Mouse (Mus musculus) forebrain, embryonic 15.5 days (tissue): Measurements from ENCODE around the gene Gpcpd1. TPM values are rescaled to one million over a fixed set of nuclear protein-coding genes. Genes with fewer than 3 reads are reported as not detected.
"Not testable (repeated sequence)": the region's sequence is repeated elsewhere in the genome, so short reads cannot be mapped to it uniquely, and the experiment has no call there.

Experiments
- ATAC-seq: fragments of 200-750 bp; cut with Nextera tagmentation; replicated peaks from 2 replicates; pipeline ENCODE4 v1.8.0; 2017; ENCODE audit warnings: mild to moderate bottlenecking, moderate TSS enrichment, moderate library complexity
- H3K27ac ChIP-seq: fragments of 300-500 bp; sonication (generic); replicated peaks from 2 replicates; pipeline ENCODE4 v1.5.1; 2015; ENCODE audit warnings: mild to moderate bottlenecking, inconsistent platforms
- H3K27me3 ChIP-seq: fragments of 300-500 bp; sonication (generic); 2 replicates; pipeline ENCODE4 v1.6.1; 2015; ENCODE audit warnings: inconsistent platforms
- H3K36me3 ChIP-seq: fragments of 300-500 bp; sonication (generic); 2 replicates; pipeline ENCODE4 v1.6.1; 2015; ENCODE audit warnings: mild to moderate bottlenecking, inconsistent platforms
- H3K4me1 ChIP-seq: fragments of 300-500 bp; sonication (generic); 2 replicates; pipeline ENCODE4 v1.6.1; 2015; ENCODE audit warnings: inconsistent platforms
- H3K4me2 ChIP-seq: fragments of 300-500 bp; sonication (generic); replicated peaks from 2 replicates; pipeline ENCODE4 v1.6.1; 2015; ENCODE audit warnings: mild to moderate bottlenecking, inconsistent platforms
- H3K4me3 ChIP-seq: fragments of 300-500 bp; sonication (generic); 2 replicates; pipeline ENCODE4 v1.5.1; 2015; ENCODE audit warnings: mild to moderate bottlenecking, inconsistent platforms
- H3K9ac ChIP-seq: fragments of 300-500 bp; sonication (generic); replicated peaks from 2 replicates; pipeline ENCODE4 v1.6.1; 2015; ENCODE audit warnings: mild to moderate bottlenecking, inconsistent platforms
- H3K9me3 ChIP-seq: fragments of 300-500 bp; sonication (generic); 2 replicates; pipeline ENCODE4 v1.6.1; 2016; ENCODE audit warnings: inconsistent platforms
- WGBS: fragments of 180-500 bp; shearing (Covaris S2); methylation state at CpG from one replicate; pipeline ENCODE4 v1.1.7; 2015; ENCODE audit warnings: mixed read lengths; 5-methylcytosine and 5-hydroxymethylcytosine counted together
- polyA plus RNA-seq: library from polyadenylated mRNA; unstranded; fragments of >200 nt; fragmentation: Nextera tagmentation; extraction: Ambion mirVana; gene quantifications from 2 replicates; pipeline ENCODE4 v1.2.1, GENCODE M21; 2015

Gene Gpcpd1
- polyA plus RNA-seq, 1 experiment from 2014 or later = 85.7 TPM

DNA sequence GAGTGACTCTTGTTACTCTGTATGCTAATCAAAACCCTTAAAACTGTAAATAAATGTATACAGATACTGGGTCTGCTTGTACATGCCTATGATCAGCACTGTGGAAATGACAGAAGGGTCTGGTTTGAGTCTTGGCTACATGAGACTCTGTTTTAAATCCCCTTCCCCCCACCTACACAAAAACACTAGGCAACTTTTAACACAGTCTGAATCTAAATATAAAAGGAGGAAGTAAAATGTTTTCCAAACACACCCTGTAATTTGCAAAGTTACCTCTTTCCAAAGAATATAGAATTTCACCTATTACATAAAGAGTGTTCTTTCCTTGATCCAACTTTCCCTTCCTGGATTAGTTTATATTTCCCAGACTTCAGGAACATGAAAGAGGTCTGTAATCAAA, 14.2 kb upstream of the Gpcpd1 start:
- H3K4me2 ChIP-seq = no peak overlapping the region
- no peak overlapping the region for H3K27ac ChIP-seq
- ATAC-seq = no peak

DNA sequence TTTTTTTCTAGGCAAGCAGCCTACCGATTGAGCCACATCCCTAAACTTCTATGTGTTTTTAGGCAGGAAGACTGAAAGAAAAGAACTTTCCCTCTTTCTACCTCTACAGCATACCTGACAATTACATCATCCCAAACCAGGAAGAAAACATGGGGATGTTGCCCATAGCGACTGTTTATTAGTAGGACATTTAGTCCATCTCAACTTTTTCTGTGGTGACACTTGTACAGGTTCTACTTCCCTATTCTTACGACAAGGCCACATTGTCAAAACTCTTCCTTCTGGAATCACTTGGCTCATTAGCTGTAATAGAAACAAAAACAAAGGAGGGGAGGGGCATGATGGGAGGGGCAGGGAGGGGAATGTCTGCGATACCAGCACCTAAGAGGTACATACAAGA, 12.6 kb upstream of the Gpcpd1 start:
- Histone ChIP-seq H3K27ac (no peak overlapping the region), H3K9me3 (no peaks in the 10 kb centered on the region), H3K27me3 (no peaks in the 10 kb centered on the region), H3K4me1 (no peaks in the 10 kb centered on the region), H3K4me2 (no peak overlapping the region), H3K9ac (no peak overlapping the region), H3K4me3 (no peak overlapping the region), H3K36me3 (no peaks in the 10 kb centered on the region)
- ATAC-seq = no peak
- WGBS = 81% methylated on average over 4 of the region's 4 CpGs

More for the DNA sequence above, 14.2 kb upstream of the Gpcpd1 start:
- H3K4me3 ChIP-seq = no peak overlapping the region
- no peaks in the 10 kb centered on the region for H3K4me1 ChIP-seq
- H3K36me3 ChIP-seq = no peaks in the 10 kb centered on the region
- no peaks in the 10 kb centered on the region for H3K27me3 ChIP-seq
- H3K9me3 ChIP-seq = no peaks in the 10 kb centered on the region
- no peak overlapping the region for H3K9ac ChIP-seq

DNA sequence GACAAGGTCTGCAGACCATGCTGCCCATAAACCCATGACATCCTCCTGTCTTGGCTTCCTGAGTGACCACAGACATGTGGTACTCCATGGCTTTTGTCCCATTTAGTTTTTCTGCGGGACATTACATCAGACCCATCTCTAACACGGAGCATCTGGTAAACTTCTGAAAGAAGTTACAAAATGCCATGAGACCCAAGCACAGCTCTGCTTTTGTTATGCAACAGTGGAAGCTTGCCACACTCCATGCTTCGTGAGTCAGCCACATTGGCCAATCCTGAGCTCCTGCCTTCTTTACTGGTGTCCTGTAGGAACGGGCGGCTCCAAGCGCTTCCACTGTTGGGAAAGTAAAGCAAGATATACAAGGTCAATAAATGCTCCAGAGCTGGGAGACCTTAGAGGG, 11.6 kb upstream of the Gpcpd1 start:
- 87% methylated on average over 6 of the region's 6 CpGs for WGBS
- Histone ChIP-seq H3K9ac (no peak overlapping the region), H3K9me3 (no peaks in the 10 kb centered on the region), H3K27ac (no peak overlapping the region), H3K27me3 (no peaks in the 10 kb centered on the region), H3K4me1 (no peaks in the 10 kb centered on the region), H3K36me3 (no peaks in the 10 kb centered on the region), H3K4me3 (no peak overlapping the region), H3K4me2 (no peak overlapping the region)
- no peak for ATAC-seq

DNA sequence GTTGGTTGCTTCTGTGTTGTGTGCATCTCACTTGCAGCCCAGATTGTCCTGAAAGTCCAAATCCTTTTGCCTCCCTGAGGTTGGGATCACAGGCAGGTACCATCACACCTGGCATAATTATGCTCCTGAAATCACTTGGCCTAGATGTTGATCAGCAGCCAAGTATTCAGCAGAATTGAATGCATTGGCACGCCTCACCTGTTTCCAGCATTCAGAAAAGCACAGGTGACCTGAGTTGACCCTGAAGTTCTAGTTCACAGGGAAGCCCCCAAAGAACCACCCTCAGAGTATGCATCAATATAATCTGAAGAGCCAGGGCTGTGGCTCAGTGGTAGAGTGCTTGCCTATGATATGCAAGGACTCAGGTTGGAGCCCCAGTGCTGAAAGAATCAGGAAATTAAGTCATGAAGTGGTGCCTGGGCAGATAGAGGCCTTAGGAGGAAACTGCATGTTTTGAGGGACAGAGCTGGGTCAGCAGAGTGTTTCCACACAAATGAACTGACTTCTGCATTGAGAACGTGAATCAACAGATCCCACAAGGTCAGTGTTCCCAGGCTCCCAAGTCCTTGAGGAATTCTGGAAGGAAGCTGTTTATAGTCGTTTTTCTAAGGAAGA, 10.4 kb upstream of the Gpcpd1 start:
- Histone ChIP-seq H3K4me1 (no peaks in the 10 kb centered on the region), H3K27ac (no peak overlapping the region), H3K9ac (no peak overlapping the region), H3K36me3 (no peaks in the 10 kb centered on the region), H3K9me3 (no peaks in the 10 kb centered on the region), H3K27me3 (no peaks in the 10 kb centered on the region), H3K4me3 (no peak overlapping the region), H3K4me2 (no peak overlapping the region)
- WGBS = 78% methylated on average over 3 of the region's 3 CpGs
- ATAC-seq = no peak

DNA sequence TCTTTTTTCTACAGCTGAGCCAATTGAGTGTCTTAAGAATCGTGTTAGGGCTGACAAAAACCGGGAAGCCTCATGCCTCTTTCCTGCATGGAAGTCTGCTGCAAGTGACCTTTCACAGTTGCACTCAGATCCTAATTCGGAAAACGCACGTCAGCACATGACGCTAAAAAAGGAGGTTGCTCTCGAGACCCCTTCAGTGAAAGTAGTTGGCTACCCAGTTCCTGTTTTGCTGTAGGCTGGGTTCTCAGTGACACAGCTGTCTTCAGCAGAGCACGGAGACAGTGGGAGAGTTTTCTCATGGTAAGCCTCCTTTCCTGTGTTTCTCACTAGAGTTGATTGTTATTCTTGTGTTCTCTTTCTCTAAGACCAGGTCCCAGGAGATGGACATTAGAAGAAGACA, 9.7 kb upstream of the Gpcpd1 start:
- Histone ChIP-seq H3K9ac (no peak overlapping the region), H3K4me3 (no peak overlapping the region), H3K27ac (no peak overlapping the region), H3K4me1 (no peaks in the 10 kb centered on the region), H3K27me3 (no peaks in the 10 kb centered on the region), H3K4me2 (no peak overlapping the region), H3K36me3 (no peaks in the 10 kb centered on the region), H3K9me3 (no peaks in the 10 kb centered on the region)
- ATAC-seq = no peak
- WGBS = 69% methylated on average over 8 of the region's 8 CpGs

DNA sequence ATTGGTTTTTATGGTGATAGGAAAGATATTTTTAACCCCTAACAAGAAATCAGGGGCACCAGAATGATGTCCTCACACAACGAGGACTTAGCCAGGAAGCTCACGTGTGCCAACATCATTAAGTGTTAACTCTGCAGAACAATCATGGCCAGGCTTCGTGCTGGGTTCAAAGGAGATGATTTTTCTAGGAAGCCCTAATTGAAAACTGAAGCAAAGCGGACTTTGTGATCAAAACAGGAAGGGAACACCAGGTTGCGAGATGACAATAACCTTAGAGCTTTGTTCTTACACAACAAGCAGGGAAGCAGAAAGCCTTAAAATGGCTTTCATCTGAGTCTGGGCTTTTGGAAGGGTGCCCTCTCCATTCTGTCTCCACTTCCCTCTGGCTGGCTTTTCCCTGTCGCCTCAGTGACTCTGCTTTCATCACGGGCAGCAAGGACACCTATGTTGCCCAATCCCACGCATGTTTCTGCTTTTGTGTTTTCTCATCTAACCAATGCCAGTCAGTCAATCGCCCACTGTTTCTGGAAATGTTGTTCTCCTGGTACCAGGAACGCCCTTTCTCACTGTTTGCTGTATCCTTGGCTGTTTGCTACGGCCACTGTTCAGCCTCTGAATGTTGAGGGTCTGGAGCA, 8.2 kb upstream of the Gpcpd1 start:
- no peaks in the 10 kb centered on the region for H3K27me3 ChIP-seq
- 68% methylated on average over 11 of the region's 11 CpGs for WGBS
- no peak overlapping the region for H3K4me2 ChIP-seq
- ATAC-seq = no peak
- no peak overlapping the region for H3K9ac ChIP-seq
- H3K4me1 ChIP-seq = no peaks in the 10 kb centered on the region
- H3K36me3 ChIP-seq = no peaks in the 10 kb centered on the region
- H3K9me3 ChIP-seq = no peaks in the 10 kb centered on the region
- H3K4me3 ChIP-seq = no peak overlapping the region
- no peak overlapping the region for H3K27ac ChIP-seq

DNA sequence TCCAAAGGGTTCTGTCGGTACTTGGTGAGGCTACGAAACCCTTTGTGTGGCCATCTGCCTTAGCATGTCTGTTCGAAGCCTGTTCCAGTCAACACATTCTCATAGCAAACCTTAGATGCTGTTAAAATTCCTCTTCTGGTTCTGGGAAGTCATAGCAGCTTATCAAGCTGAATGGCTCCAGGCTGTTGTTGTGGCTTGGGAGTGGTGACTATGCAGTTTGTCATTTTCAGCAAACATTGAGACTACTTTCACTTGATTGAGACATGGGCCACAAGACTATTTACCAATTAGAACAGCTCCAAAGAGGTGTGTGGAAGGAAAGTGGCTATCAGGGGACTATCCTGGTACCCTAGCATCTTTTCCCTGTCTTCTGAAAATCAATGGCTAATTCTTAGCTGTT, 4.6 kb upstream of the Gpcpd1 start:
- no peak overlapping the region for H3K4me3 ChIP-seq
- no peaks in the 10 kb centered on the region for H3K9me3 ChIP-seq
- no peak overlapping the region for H3K9ac ChIP-seq
- no peaks in the 10 kb centered on the region for H3K27me3 ChIP-seq
- H3K4me1 ChIP-seq = no peaks in the 10 kb centered on the region
- H3K36me3 ChIP-seq = no peaks in the 10 kb centered on the region
- ATAC-seq = no peak
- no peak overlapping the region for H3K4me2 ChIP-seq
- H3K27ac ChIP-seq = no peak overlapping the region
- 94% methylated on average over 3 of the region's 3 CpGs for WGBS

DNA sequence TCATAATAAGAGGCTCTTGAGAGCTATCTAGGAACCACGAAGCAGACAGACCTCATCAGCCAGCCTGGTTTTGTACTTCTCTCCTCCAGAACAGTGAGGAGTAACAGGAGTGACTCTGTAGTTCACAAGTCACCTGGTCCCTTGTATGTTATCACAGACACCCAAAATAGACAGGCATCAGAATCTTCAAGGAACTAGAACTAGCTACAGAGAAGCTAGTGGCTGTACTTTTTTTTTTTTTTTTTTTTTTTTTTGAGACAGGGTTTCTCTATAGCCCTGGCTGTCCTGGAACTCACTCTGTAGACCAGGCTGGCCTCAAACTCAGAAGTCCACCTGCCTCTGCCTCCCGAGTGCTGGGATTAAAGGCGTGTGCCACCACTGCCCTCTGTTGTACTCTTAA, 4.0 kb upstream of the Gpcpd1 start:
- 82% methylated on average over 3 of the region's 3 CpGs for WGBS
- H3K9me3 ChIP-seq = not testable (repeated sequence)

DNA sequence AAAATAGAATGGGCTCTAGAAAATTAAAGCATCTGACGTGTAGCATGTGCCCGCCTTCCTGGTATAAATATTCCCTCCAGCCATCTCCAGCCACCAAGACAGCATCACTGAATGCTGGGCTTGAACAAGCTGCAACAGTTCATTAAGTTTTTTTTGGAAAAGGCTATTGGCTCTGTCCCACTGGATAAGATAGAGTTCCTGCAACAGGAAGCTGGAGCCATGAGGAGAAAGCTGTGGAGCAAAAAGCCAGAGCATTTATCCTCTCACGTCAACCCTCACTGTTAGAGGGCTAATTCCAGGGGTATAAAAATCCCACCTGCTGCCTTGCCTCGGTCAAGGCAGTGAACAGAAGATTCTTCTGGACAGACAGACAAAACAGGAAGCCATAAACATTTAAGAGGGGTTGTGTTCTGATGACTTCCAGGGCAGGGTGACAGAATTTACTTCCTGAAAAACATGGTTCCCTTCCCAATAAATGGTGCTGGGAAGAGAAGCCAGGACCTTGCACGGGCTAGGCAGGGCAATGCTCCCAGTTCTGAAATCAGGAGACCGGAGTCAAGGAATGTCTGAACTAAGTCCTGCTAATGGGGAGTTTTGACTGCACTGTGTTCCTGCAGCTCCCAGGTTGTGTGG, 2.5 kb upstream of the Gpcpd1 start:
- H3K9me3 ChIP-seq = no peaks in the 10 kb centered on the region
- 82% methylated on average over 6 of the region's 6 CpGs for WGBS
- H3K4me2 ChIP-seq = no peak overlapping the region
- no peak overlapping the region for H3K4me3 ChIP-seq
- H3K27ac ChIP-seq = no peak overlapping the region
- no peak overlapping the region for H3K9ac ChIP-seq
- no peak for ATAC-seq
- H3K4me1 ChIP-seq = no peaks in the 10 kb centered on the region
- H3K27me3 ChIP-seq = no peaks in the 10 kb centered on the region
- H3K36me3 ChIP-seq = no peaks in the 10 kb centered on the region

More for the DNA sequence above, 4.0 kb upstream of the Gpcpd1 start:
- H3K4me1 ChIP-seq, H3K9ac ChIP-seq, H3K27ac ChIP-seq, ATAC-seq, H3K36me3 ChIP-seq, H3K4me3 ChIP-seq, H3K27me3 ChIP-seq, H3K4me2 ChIP-seq: not testable (repeated sequence)

DNA sequence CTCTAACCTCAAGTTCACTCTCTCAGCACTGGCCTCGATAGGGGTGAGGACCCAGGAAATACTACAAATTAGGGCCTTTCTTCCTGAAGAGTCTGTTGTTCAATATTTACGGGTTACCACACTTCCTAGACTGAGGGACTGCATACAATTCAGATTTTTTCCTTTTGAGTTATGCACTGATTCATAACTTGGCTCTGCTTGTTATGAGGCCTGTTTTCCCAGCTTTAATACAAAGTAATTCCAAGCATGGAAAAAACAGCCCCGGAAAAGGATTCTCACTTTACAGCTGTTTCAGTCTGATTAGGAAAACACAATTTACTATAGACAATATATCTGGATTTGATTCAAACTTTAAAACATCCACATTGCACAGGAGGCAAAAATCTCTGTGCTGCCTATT, 1.5 kb downstream of the Gpcpd1 start:
- Histone ChIP-seq H3K36me3 (no peaks in the 10 kb centered on the region), H3K27me3 (no peaks in the 10 kb centered on the region), H3K4me1 (peaks cover 20% of the 10 kb centered on the region), H3K9me3 (no peaks in the 10 kb centered on the region), H3K27ac (no peak overlapping the region), H3K4me3 (no peak overlapping the region), H3K4me2 (no peak overlapping the region), H3K9ac (no peak overlapping the region)
- 73% methylated on average over 3 of the region's 3 CpGs for WGBS
- ATAC-seq = no peak

DNA sequence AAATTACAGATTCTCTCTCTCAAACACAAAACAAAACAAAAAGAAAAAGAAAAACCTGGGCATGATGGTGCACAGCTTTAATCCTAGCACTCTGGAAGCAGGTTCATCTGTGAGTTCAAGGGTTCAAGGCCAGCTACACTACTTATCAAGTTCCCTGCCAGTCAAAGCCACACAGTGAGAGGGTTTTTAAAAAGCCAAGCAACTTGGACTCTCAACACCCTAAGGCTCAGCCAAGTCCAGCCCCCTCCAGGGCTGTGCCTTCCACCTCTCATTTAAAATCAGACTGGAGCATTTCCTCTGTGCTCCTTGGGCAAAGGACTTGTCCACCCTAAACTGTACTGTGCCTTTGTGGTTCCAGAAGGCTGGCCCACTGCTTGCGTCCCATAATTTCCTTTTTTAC, 3.3 kb downstream of the Gpcpd1 start:
- WGBS = 97% methylated on average over 1 of the region's 1 CpGs
- Histone ChIP-seq H3K4me1 (peaks cover 20% of the 10 kb centered on the region), H3K9me3 (no peaks in the 10 kb centered on the region), H3K4me2 (no peak overlapping the region), H3K36me3 (no peaks in the 10 kb centered on the region), H3K4me3 (no peak overlapping the region), H3K9ac (no peak overlapping the region), H3K27ac (no peak overlapping the region), H3K27me3 (no peaks in the 10 kb centered on the region)
- no peak for ATAC-seq

DNA sequence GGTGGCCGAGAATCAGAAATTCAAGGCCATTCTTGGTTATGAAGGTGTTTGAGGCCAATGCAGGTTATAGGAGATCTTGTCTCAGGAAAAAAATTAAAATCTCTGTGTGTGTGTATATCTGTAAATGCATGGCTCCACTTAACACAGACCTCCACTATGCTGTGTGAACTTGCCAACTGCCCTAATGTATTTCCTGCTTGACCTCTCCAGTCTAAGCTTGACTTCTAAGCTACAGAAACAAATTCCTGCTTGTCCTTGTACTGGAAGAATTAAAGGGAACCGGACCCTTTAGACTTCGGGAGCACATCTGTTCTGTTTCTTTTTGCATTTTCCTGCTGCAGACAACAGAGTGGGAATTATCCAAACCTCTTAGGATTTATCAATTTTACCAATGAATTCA, 4.4 kb downstream of the Gpcpd1 start:
- H3K4me1 ChIP-seq = peaks cover 20% of the 10 kb centered on the region
- H3K4me3 ChIP-seq = no peak overlapping the region
- no peak overlapping the region for H3K4me2 ChIP-seq
- no peaks in the 10 kb centered on the region for H3K27me3 ChIP-seq
- H3K9me3 ChIP-seq = no peaks in the 10 kb centered on the region
- H3K36me3 ChIP-seq = no peaks in the 10 kb centered on the region
- no peak for ATAC-seq
- 83% methylated on average over 3 of the region's 3 CpGs for WGBS
- H3K9ac ChIP-seq = no peak overlapping the region
- H3K27ac ChIP-seq = peak overlapping the region; percentile 74

DNA sequence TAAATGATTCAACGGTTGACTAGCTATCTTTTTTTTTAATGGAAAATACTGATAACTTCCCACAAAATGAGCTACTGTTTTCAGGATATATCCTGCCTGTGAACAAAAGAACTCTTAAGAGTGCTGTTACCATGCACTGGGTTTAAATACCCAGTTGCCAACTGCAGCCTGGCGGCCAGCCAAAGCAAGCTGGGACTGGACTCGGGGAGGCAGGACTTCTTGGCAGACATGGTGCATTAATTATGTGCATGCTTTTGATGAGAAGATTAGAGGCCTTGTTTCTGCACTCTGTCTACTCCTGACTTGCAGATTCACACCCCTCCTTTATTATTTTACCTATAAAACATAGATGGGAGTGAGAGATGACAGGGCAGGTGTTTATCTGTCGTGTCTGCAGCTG, 5.3 kb downstream of the Gpcpd1 start:
- ATAC-seq = peak; percentile 54
- H3K27me3 ChIP-seq = no peaks in the 10 kb centered on the region
- 9% methylated on average over 4 of the region's 4 CpGs for WGBS

More for the DNA sequence above, 5.3 kb downstream of the Gpcpd1 start:
- H3K9me3 ChIP-seq = no peaks in the 10 kb centered on the region
- no peaks in the 10 kb centered on the region for H3K36me3 ChIP-seq
- peaks cover 20% of the 10 kb centered on the region for H3K4me1 ChIP-seq
- no peak overlapping the region for H3K9ac ChIP-seq
- H3K4me3 ChIP-seq = no peak overlapping the region
- H3K4me2 ChIP-seq = no peak overlapping the region
- H3K27ac ChIP-seq = peak overlapping the region; percentile 86
